Mouse (Mus musculus) central nervous system, embryonic 14 days (tissue): ENCODE measurements around the gene Tcte1. TPM values are rescaled to one million over a fixed set of nuclear protein-coding genes. Genes with fewer than 3 reads are reported as not detected.

ENCODE experiments used
- polyA plus RNA-seq: library from polyadenylated mRNA; depleted of rRNA; stranded (reverse); fragments of >200 nt; gene quantifications from 2 replicates; pipeline ENCODE4 v1.2.3, GENCODE M21; 2012; rRNA removed

The Tcte1 gene
- polyA plus RNA-seq: 0.52 and 0.53 TPM in 2 replicates

GRCm38 (mm10) chr17:45523263-45523662 is at the start of gene Tcte1:
TSS of gene Tcte1 (plus strand) at chr17:45523434.

DNA sequence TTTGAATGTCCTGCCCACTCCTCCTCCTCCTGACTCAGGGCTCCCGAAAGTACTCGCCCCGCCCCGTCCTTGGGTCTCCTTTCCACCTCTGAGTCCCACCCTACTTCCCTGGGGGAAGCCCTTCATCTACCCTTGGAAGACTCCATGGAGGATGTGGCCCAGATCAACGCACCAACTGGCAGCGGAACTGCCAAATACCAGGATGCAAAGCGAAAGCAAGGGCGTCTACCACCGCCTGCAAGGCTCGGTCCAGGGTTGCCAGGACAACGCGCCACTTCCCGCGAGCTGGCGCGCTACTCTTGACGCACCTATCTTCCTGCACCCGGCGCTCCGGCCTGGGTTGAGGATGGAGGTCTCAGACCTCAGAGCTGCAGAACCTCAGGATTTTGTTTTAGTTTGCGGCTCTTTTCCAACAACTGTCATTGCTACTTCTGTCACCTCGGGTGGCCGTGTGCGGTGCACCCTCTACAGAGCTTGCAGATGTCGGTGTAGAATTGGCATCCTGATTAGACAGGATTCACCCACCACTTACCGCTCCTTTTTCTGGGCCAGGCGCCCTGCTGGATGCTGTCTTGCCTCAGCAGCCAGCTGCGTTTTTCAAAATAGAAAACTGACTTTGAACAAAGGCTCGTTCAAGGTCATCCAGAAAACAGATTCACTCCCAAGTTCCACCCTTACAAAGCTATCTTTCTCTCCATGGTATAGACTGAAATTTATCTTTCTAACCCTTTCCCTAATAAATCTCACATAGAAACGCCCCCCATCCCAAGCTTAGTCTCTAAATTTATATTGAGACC is 48.4 kb upstream of the Tcte1 start, which contains the start of gene Spats1:
Gene Spats1, minus strand, starts transcription at position 747 of the 797 bp plus-strand sequence.

GRCm38 (mm10) chr17:45506700-45507189 is 16.5 kb upstream of the Tcte1 start, which contains the start of gene Aars2:
TSS of gene Aars2 (plus strand) at chr17:45506841.

DNA sequence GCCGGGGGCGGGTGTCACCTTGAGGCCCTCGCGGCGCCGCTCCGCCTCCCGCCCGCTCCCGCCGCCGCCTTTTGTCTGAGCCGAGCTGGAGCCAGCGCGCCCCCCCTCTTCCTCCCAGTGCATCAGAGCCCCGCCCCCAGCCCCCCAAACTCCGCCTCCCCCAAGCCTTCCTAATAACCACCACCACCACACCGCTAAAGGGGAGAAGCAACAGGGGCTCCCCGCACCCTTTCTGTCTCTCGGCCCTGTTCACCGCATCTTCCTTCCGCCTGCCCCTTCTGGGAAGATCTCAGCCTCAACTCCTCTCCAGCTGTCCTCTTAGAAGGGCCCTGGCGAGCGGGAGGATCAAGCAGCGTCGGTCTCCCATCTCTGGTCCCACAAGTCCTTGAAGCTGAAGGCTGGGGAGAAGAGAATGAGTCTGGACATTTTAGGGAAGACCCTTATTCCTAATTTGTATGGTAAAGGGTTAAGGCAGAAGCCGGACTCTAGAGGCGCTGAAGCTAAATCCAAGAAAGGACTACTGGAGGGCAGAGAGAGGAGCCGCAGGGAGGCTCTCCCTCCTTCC is 26.5 kb downstream of the Tcte1 start, which contains the start of gene Tmem151b:
Gene Tmem151b, minus strand, starts transcription at position 61 of the 565 bp plus-strand sequence.

DNA sequence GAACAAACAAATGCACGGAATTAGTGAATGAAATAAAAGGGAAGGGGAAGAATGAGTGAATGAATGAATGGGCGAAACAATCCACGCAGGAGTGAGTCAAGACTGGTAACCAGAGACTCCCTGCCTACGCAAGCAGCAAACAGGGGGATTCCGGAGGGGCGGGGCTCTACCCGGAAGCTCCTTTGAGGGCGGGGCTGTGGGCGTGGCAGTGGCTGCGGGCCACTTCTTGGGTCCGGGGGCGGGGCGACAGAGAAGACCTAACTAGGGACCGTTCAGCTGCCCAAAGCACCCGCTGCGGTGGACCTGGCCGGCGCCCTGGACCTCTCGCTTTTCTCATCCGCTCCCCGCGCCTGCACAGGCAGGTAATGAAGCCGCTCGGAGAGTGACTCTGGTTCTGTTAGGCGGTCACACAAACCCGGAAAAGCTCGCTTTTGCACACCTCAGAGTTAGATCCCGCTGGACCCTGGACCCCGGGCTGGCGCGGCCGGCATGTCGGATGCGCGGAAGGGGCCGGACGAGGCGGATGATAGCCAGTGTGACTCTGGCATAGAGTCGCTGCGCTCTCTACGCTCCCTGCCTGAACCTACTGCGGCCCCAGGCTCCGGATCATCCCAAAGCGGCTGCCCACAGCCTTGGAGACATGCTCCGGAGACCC is 32.3 kb downstream of the Tcte1 start, which contains the start of gene Nfkbie:
Gene Nfkbie, plus strand, starts transcription at position 252 of the 655 bp plus-strand sequence.

GRCm38 (mm10) chr17:45563655-45564530 is 40.7 kb downstream of the Tcte1 start, which contains the start of gene Slc35b2:
TSS of gene Slc35b2 (plus strand) at chr17:45563874.

GRCm38 (mm10) chr17:45573087-45573779 is 50.0 kb downstream of the Tcte1 start, which contains the start of gene Hsp90ab1:
TSS of gene Hsp90ab1 (minus strand) at chr17:45573271.

Other genes with a start within 250 kb of the Tcte1 start
- 46.0 and 46.7 TPM in 2 replicates for gene Cdc5l, start 89.7 kb upstream of the Tcte1 start, polyA plus RNA-seq
- 0.57 and 0.85 TPM in 2 replicates for gene Spats1, start 48.0 kb upstream of the Tcte1 start, polyA plus RNA-seq
- 22.7 and 22.8 TPM in 2 replicates for gene Aars2, start 16.6 kb upstream of the Tcte1 start, polyA plus RNA-seq
- gene Tmem151b, start 26.2 kb downstream of the Tcte1 start, polyA plus RNA-seq: 27.9 and 29.9 TPM in 2 replicates
- gene Nfkbie, start 32.3 kb downstream of the Tcte1 start, polyA plus RNA-seq: 3.1 and 3.6 TPM in 2 replicates
- gene Slc35b2, start 40.4 kb downstream of the Tcte1 start, polyA plus RNA-seq: 68.9 and 77.4 TPM in 2 replicates
- 1,024 and 1,065 TPM in 2 replicates for gene Hsp90ab1, start 49.8 kb downstream of the Tcte1 start, polyA plus RNA-seq
- gene Slc29a1, start 76.2 kb downstream of the Tcte1 start, polyA plus RNA-seq: 47.3 and 50.7 TPM in 2 replicates
- 0.45 and 8.2 TPM in 2 replicates for gene Mymx, start 78.7 kb downstream of the Tcte1 start, polyA plus RNA-seq
- 0.06 and 1.9 TPM in 2 replicates for gene Capn11, start 135.9 kb downstream of the Tcte1 start, polyA plus RNA-seq
- gene Mrpl14, start 162.9 kb downstream of the Tcte1 start, polyA plus RNA-seq: 87.6 and 93.0 TPM in 2 replicates
- gene Tmem63b, start 163.5 kb downstream of the Tcte1 start, polyA plus RNA-seq: 247 and 260 TPM in 2 replicates
- 0.24 TPM in 1 of 2 replicates, not detected in the other for gene 1600014C23Rik, start 210.4 kb downstream of the Tcte1 start, polyA plus RNA-seq